Mouse (Mus musculus) E14TG2a.4 (cell line): Measurements from ENCODE around the gene Eipr1.

Experiments
- CTCF ChIP-seq: conservative IDR thresholded peaks from 2 replicates; pipeline ENCODE4 v1.5.1; 2014; ENCODE audit warnings: low read length
- NANOG ChIP-seq: IDR thresholded peaks from 2 replicates; pipeline ENCODE4 v1.6.1; 2014; ENCODE audit warnings: borderline replicate concordance, low read length, mixed read lengths

- TF ChIP-seq CTCF: no peak
- TF ChIP-seq NANOG: no peak
Measured at GRCm38 (mm10) chr12:28708154-28708553, 43.4 kb upstream of the Eipr1 start.
